Mouse (Mus musculus): Measurements from ENCODE around the gene Itpr1.

- TF ChIP-seq CTCF (IDR thresholded peaks at IDR 0.05; ENCODE audit: extremely low read depth, insufficient read length, insufficient replicate concordance, low read depth, low read length) (no peak), POLR2A (IDR thresholded peaks at IDR 0.05; ENCODE audit: low read depth, low read length) (no peak)
Observed at GRCm38 (mm10) chr6:108435467-108435866, 222.6 kb downstream of the Itpr1 start.
